Mouse (Mus musculus) heart, embryonic 13.5 days (tissue): ENCODE results near the gene Dhx8. TPM values are rescaled to one million over a fixed set of nuclear protein-coding genes. Genes with fewer than 3 reads are reported as not detected.

Experiments
- ATAC-seq: fragments of 200-750 bp; cut with Nextera tagmentation; 2 replicates; pipeline ENCODE4 v1.8.0; 2017; ENCODE audit warnings: moderate TSS enrichment; ENCODE audit not compliant: insufficient number of reproducible peaks, low FRiP score, low TSS enrichment; ENCODE audit errors: extremely low read depth
- H3K27ac ChIP-seq: fragments of 300-500 bp; sonication (generic); replicated peaks from 2 replicates; pipeline ENCODE4 v1.5.1; 2015; ENCODE audit warnings: moderate library complexity, mild to moderate bottlenecking, inconsistent platforms
- H3K27me3 ChIP-seq: fragments of 300-500 bp; sonication (generic); replicated peaks from 2 replicates; pipeline ENCODE4 v1.6.1; 2015; ENCODE audit warnings: mild to moderate bottlenecking, inconsistent platforms
- H3K36me3 ChIP-seq: fragments of 300-500 bp; sonication (generic); 2 replicates; pipeline ENCODE4 v1.6.1; 2015; ENCODE audit warnings: mild to moderate bottlenecking, inconsistent platforms
- H3K4me1 ChIP-seq: fragments of 300-500 bp; sonication (generic); 2 replicates; pipeline ENCODE4 v1.6.1; 2015; ENCODE audit warnings: inconsistent platforms
- H3K4me2 ChIP-seq: fragments of 300-500 bp; sonication (generic); 2 replicates; pipeline ENCODE4 v1.6.1; 2015; ENCODE audit warnings: inconsistent platforms, mild to moderate bottlenecking, moderate library complexity
- H3K4me3 ChIP-seq: fragments of 300-500 bp; sonication (generic); 2 replicates; pipeline ENCODE4 v1.5.1; 2015; ENCODE audit warnings: moderate library complexity, mild to moderate bottlenecking, inconsistent platforms
- H3K9ac ChIP-seq: fragments of 300-500 bp; sonication (generic); 2 replicates; pipeline ENCODE4 v1.6.1; 2015; ENCODE audit warnings: inconsistent platforms, mild to moderate bottlenecking, moderate library complexity
- H3K9me3 ChIP-seq: fragments of 300-500 bp; sonication (generic); 2 replicates; pipeline ENCODE4 v1.6.1; 2016; ENCODE audit warnings: inconsistent platforms
- WGBS: fragments of 180-500 bp; shearing (Covaris S2); methylation state at CpG from one replicate; pipeline ENCODE4 v1.1.7; 2015; ENCODE audit warnings: mixed read lengths; 5-methylcytosine and 5-hydroxymethylcytosine counted together
- polyA plus RNA-seq: library from polyadenylated mRNA; unstranded; fragments of >200 nt; fragmentation: Nextera tagmentation; extraction: Ambion mirVana; gene quantifications from 2 replicates; pipeline ENCODE4 v1.2.1, GENCODE M21; 2015

The Dhx8 gene
- polyA plus RNA-seq, 1 experiment from 2014 or later = 18.8 TPM

DNA sequence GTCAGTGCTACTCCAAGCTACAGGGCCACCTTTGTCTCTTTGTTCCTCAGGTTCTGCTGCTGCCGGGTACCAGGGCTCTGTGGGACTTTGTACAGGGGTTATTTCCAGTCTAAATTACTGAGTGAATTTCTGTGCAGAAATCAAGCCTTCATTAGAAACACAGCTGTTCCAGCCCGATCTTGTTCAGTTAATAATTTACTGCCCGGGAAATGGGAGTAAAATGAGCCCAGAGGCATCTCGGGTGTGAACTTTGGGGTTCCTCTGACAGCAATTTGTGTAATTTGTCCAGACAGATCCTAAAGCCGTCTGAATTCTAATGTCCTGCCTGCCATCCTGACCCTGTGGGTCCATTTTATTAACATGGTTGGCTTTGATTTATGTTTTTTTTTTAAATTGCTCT lies 28.6 kb upstream of the Dhx8 start:
- no peak for ATAC-seq
- Histone ChIP-seq H3K27ac (no peak overlapping the region), H3K4me3 (no peak overlapping the region), H3K4me1 (peaks cover 13% of the 10 kb centered on the region), H3K9me3 (no peaks in the 10 kb centered on the region), H3K4me2 (no peak overlapping the region), H3K36me3 (no peaks in the 10 kb centered on the region), H3K9ac (0 out of 2 replicates have a peak overlapping the region, but pooled peaks have one; percentile 19), H3K27me3 (0 out of 2 replicates have a peak, but pooled peaks cover 3% of the 10 kb centered on the region)
- whole genome bisulfite sequencing = 71% methylated on average over 5 of the region's 5 CpGs

GRCm38 (mm10) chr11:101706764-101707448 lies 25.8 kb upstream of the Dhx8 start:
- Histone ChIP-seq H3K36me3 (no peaks in the 10 kb centered on the region), H3K4me2 (no peak overlapping the region), H3K27me3 (0 out of 2 replicates have a peak, but pooled peaks cover 3% of the 10 kb centered on the region), H3K4me3 (no peak overlapping the region), H3K9me3 (no peaks in the 10 kb centered on the region), H3K27ac (no peak overlapping the region), H3K9ac (no peak overlapping the region), H3K4me1 (peaks cover 5% of the 10 kb centered on the region; the same call in 1 of the 2 replicates)
- ATAC-seq = no peak
- WGBS = 78% methylated on average over 10 of the region's 10 CpGs

GRCm38 (mm10) chr11:101708482-101708881 lies 24.2 kb upstream of the Dhx8 start:
- Histone ChIP-seq H3K4me2 (no peak overlapping the region), H3K4me1 (peaks cover 5% of the 10 kb centered on the region; the same call in 1 of the 2 replicates), H3K4me3 (no peak overlapping the region), H3K9me3 (no peaks in the 10 kb centered on the region), H3K27me3 (0 out of 2 replicates have a peak, but pooled peaks cover 3% of the 10 kb centered on the region), H3K27ac (no peak overlapping the region), H3K9ac (no peak overlapping the region), H3K36me3 (no peaks in the 10 kb centered on the region)
- ATAC-seq = no peak
- WGBS = 32% methylated on average over 5 of the region's 5 CpGs

- Histone ChIP-seq H3K9ac (no peak overlapping the region), H3K4me1 (peaks cover 7% of the 10 kb centered on the region; the same call in 1 of the 2 replicates), H3K9me3 (no peaks in the 10 kb centered on the region), H3K36me3 (no peaks in the 10 kb centered on the region), H3K4me2 (no peak overlapping the region), H3K27me3 (0 out of 2 replicates have a peak, but pooled peaks cover under 1% of the 10 kb centered on the region), H3K4me3 (no peak overlapping the region), H3K27ac (no peak overlapping the region)
- WGBS = 68% methylated on average over 9 of the region's 9 CpGs
- ATAC-seq = no peak
Measured at GRCm38 (mm10) chr11:101712811-101713210, 19.9 kb upstream of the Dhx8 start.

- no peak overlapping the region for H3K9ac ChIP-seq
- no peaks in the 10 kb centered on the region for H3K36me3 ChIP-seq
- H3K4me3 ChIP-seq = no peak overlapping the region
- no peak overlapping the region for H3K27ac ChIP-seq
- peaks cover 9% of the 10 kb centered on the region; the same call in 1 of the 2 replicates for H3K4me1 ChIP-seq
- no peak overlapping the region for H3K4me2 ChIP-seq
- no peak for ATAC-seq
- WGBS = 74% methylated on average over 7 of the region's 7 CpGs
- no peaks in the 10 kb centered on the region for H3K27me3 ChIP-seq
- no peaks in the 10 kb centered on the region for H3K9me3 ChIP-seq
Measured at GRCm38 (mm10) chr11:101714012-101714411, 18.7 kb upstream of the Dhx8 start.

- H3K9me3 ChIP-seq = no peaks in the 10 kb centered on the region
- no peaks in the 10 kb centered on the region for H3K36me3 ChIP-seq
- H3K27me3 ChIP-seq = no peaks in the 10 kb centered on the region
- no peak overlapping the region for H3K4me2 ChIP-seq
- no peak for ATAC-seq
- peaks cover 9% of the 10 kb centered on the region; the same call in 1 of the 2 replicates for H3K4me1 ChIP-seq
- 26% methylated on average over 4 of the region's 4 CpGs for WGBS
- H3K27ac ChIP-seq = 0 out of 2 replicates have a peak overlapping the region, but pooled peaks have one; percentile 40
- H3K9ac ChIP-seq = peak overlapping the region; percentile 34; the same call in 1 of the 2 replicates
- H3K4me3 ChIP-seq = no peak overlapping the region
Measured at GRCm38 (mm10) chr11:101718324-101718723, 14.4 kb upstream of the Dhx8 start.

- Histone ChIP-seq H3K4me2 (no peak overlapping the region), H3K4me3 (no peak overlapping the region), H3K9ac (no peak overlapping the region), H3K36me3 (no peaks in the 10 kb centered on the region), H3K9me3 (no peaks in the 10 kb centered on the region), H3K4me1 (peaks cover 9% of the 10 kb centered on the region; the same call in 1 of the 2 replicates), H3K27me3 (no peaks in the 10 kb centered on the region), H3K27ac (no peak overlapping the region)
- ATAC-seq = no peak
- 75% methylated on average over 21 of the region's 21 CpGs for WGBS
Measured at GRCm38 (mm10) chr11:101719986-101720520, 12.7 kb upstream of the Dhx8 start.

DNA sequence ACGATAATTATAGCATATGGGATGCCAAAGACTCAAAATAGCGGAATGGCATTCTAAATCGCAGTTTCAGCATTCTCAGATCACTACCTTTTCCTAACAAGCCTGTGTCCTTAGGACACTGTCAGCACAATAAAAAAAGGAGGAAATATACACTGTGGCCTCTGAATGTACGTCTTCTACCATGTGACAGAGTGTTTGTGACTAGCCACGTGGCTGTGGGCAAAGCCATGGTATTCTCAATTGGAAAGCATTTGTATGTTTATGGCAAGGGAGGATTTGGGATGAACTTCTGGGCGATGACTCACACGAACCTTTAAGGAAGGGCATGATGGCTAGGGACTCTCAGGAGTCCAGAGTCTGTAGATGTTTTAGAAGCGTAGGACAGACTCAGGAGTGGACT lies 7.7 kb upstream of the Dhx8 start:
- no peaks in the 10 kb centered on the region for H3K9me3 ChIP-seq
- H3K27me3 ChIP-seq = no peaks in the 10 kb centered on the region
- no peak overlapping the region for H3K27ac ChIP-seq
- WGBS = 75% methylated on average over 8 of the region's 8 CpGs
- H3K36me3 ChIP-seq = no peaks in the 10 kb centered on the region
- no peak overlapping the region for H3K9ac ChIP-seq
- H3K4me3 ChIP-seq = no peak overlapping the region
- no peak overlapping the region for H3K4me2 ChIP-seq
- no peak for ATAC-seq
- H3K4me1 ChIP-seq = no peaks in the 10 kb centered on the region

DNA sequence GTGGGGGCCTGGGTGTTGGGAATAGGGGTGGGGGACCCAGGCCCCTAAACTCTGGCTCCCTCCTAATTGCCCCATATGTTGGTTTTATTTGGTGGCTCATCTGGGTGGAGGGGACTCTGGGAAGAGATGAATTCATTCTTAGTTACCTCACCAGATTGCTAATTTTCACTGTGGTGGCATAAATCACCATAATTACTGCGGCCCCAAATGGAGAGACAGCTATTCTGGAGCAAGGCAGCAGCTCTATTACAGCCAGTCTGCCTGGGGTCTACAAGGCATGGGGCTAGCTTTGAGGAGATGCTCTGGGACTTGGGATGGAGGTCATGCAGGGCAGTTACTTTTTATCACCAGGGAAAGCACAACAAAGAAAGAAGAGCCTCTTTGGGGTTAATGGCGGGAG lies 6.0 kb upstream of the Dhx8 start:
- Histone ChIP-seq H3K27me3 (no peaks in the 10 kb centered on the region), H3K27ac (no peak overlapping the region), H3K9me3 (no peaks in the 10 kb centered on the region), H3K4me1 (no peaks in the 10 kb centered on the region), H3K9ac (no peak overlapping the region), H3K4me3 (no peak overlapping the region), H3K36me3 (no peaks in the 10 kb centered on the region), H3K4me2 (no peak overlapping the region)
- 47% methylated on average over 2 of the region's 2 CpGs for WGBS
- no peak for ATAC-seq

GRCm38 (mm10) chr11:101729308-101729707 lies 3.4 kb upstream of the Dhx8 start:
- peaks cover 15% of the 10 kb centered on the region for H3K4me1 ChIP-seq
- H3K4me2 ChIP-seq = no peak overlapping the region
- WGBS = 22% methylated on average over 3 of the region's 3 CpGs
- H3K27me3 ChIP-seq = no peaks in the 10 kb centered on the region
- peaks cover 2% of the 10 kb centered on the region; the same call in 1 of the 2 replicates for H3K36me3 ChIP-seq
- no peaks in the 10 kb centered on the region for H3K9me3 ChIP-seq
- no peak for ATAC-seq
- no peak overlapping the region for H3K9ac ChIP-seq
- no peak overlapping the region for H3K27ac ChIP-seq
- H3K4me3 ChIP-seq = no peak overlapping the region

GRCm38 (mm10) chr11:101733596-101733995 lies 877 bp downstream of the Dhx8 start:
- no peaks in the 10 kb centered on the region for H3K27me3 ChIP-seq
- peak overlapping the region; percentile 82 for H3K4me3 ChIP-seq
- peak overlapping the region; percentile 91 for H3K9ac ChIP-seq
- no peaks in the 10 kb centered on the region for H3K9me3 ChIP-seq
- no peak overlapping the region for H3K27ac ChIP-seq
- WGBS = 24% methylated on average over 9 of the region's 9 CpGs
- peak overlapping the region; percentile 89 for H3K4me2 ChIP-seq
- H3K4me1 ChIP-seq = peaks cover 15% of the 10 kb centered on the region
- H3K36me3 ChIP-seq = peaks cover 44% of the 10 kb centered on the region
- no peak for ATAC-seq
